In genomic region chr3:41157428-41157827, GRCm38 (mm10) we compare ENCODE assay signal across 14 mouse cellular contexts.
"Had no signal": no experiment of that assay in that cellular context is flagged by ENCODE, and none has a peak within 500 bp of the region (broad histone marks: within the 10 kb centered on the region; RNA-seq: fewer than 3 reads in every experiment).

No protein-coding gene starts in this region.

- H3K9me3 ChIP-seq: limb, embryonic 12.5 days; limb, embryonic 15.5 days had no signal

- DNase-seq: kidney, adult 9 months; kidney, postnatal 14 days; kidney, postnatal 4 days; left cerebral cortex, postnatal 4 days; lung, adult 18-20 months; lung, postnatal 14 days; lung, postnatal 4 days; midbrain, embryonic 14.5 days; thymus, adult 18-20 months; thymus, postnatal 36 days had no signal

- H3K4me3 ChIP-seq: limb, embryonic 12.5 days; limb, embryonic 15.5 days had no signal

- H3K4me1 ChIP-seq: limb, embryonic 12.5 days; limb, embryonic 15.5 days had no signal

- H3K36me3 ChIP-seq: limb, embryonic 12.5 days; limb, embryonic 15.5 days had no signal

- H3K27me3 ChIP-seq: limb, embryonic 12.5 days; limb, embryonic 15.5 days had no signal

- H3K27ac ChIP-seq: limb, embryonic 12.5 days; limb, embryonic 15.5 days had no signal

- H3K9ac ChIP-seq: limb, embryonic 12.5 days; limb, embryonic 15.5 days; liver, embryonic 14.5 days had no signal

- H3K4me2 ChIP-seq: limb, embryonic 12.5 days; limb, embryonic 15.5 days; midbrain, embryonic 11.5 days had no signal
